Mouse (Mus musculus): ENCODE measurements around the gene Gm3095. TPM values are rescaled to one million over a fixed set of nuclear protein-coding genes. Genes with fewer than 3 reads are reported as not detected.
"Not testable (repeated sequence)": the region's sequence is repeated elsewhere in the genome, so short reads cannot be mapped to it uniquely, and the experiment has no call there.

Gm3095 gene
- polyA plus RNA-seq (2016; fragmentation: Nextera tagmentation; extraction: Ambion mirVana), result not detected in 2 replicates

DNA sequence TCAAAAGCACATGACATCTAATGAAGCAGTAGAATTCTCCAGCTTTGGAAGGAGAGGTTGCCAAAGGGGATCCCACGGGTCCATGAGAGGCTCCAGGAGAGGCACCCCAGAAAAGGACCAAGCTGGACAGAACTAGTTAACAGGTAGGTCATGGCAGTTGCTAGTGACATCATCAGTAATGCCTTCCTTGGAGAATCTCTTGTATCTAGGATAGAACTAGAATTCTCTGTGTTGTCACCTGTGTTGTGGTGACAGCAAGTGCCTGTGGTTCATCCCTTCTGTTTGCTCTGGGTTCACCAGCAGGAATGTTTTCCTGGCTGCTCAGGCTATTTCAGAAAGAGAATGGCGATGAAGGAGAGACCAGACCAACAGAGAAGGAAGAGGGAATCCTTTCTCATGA is at the start of gene Gm3095:
Gene Gm3095 (plus strand): TSS at position 301 of the 400 bp plus-strand sequence.
- H3K27me3 ChIP-seq; H3K36me3 ChIP-seq; ATAC-seq (ENCODE audit: insufficient number of reproducible peaks, insufficient read depth, low FRiP score, low TSS enrichment, low read depth); H3K9me3 ChIP-seq; H3K4me1 ChIP-seq (replicated peaks); H3K4me2 ChIP-seq; H3K27ac ChIP-seq; H3K4me3 ChIP-seq (replicated peaks); H3K9ac ChIP-seq (replicated peaks): not testable (repeated sequence)
- WGBS, result no CpG with 5 or more reads among the region's 2 CpGs

- H3K4me3 ChIP-seq (replicated peaks); H3K27me3 ChIP-seq; H3K4me2 ChIP-seq; H3K9me3 ChIP-seq; H3K9ac ChIP-seq (replicated peaks); H3K4me1 ChIP-seq (replicated peaks); H3K27ac ChIP-seq; H3K36me3 ChIP-seq; ATAC-seq (ENCODE audit: insufficient number of reproducible peaks, insufficient read depth, low FRiP score, low TSS enrichment, low read depth): not testable (repeated sequence)
- 82% methylated on average over 1 of the region's 2 CpGs for WGBS
Observed at GRCm38 (mm10) chr14:3931456-3931855, 31.9 kb upstream of the Gm3095 start, which contains the start of gene Gm3029. Gm3029 (plus strand) TSS chr14:3931756.

DNA sequence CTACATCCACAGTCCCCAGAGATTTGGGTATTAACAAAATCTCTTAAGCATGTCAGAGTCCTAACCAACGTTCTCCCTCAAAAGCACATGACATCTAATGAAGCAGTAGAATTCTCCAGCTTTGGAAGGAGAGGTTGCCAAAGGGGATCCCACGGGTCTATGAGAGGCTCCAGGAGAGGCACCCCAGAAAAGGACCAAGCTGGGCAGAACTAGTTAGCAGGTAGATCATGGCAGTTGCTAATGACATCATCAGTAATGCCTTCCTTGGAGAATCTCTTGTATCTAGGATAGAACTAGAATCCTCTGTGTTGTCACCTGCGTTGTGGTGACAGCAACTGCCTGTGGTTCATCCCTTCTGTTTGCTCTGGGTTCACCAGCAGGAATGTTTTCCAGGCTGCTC is 34.7 kb downstream of the Gm3095 start, which contains the start of gene Gm3099:
Gene Gm3099 (plus strand): TSS at position 301 of the 400 bp plus-strand sequence.
- WGBS, result 83% methylated on average over 1 of the region's 3 CpGs
- not testable (repeated sequence) for H3K27me3 ChIP-seq; H3K4me2 ChIP-seq; H3K9me3 ChIP-seq; H3K36me3 ChIP-seq; H3K27ac ChIP-seq; H3K9ac ChIP-seq (replicated peaks); H3K4me3 ChIP-seq (replicated peaks); H3K4me1 ChIP-seq (replicated peaks); ATAC-seq (ENCODE audit: insufficient number of reproducible peaks, insufficient read depth, low FRiP score, low TSS enrichment, low read depth)

Other genes starting within 250 kb of the Gm3095 start
- 0.23 and 0.45 TPM in 2 replicates for gene Gm3002, start 153.5 kb upstream of the Gm3095 start, polyA plus RNA-seq (2016; fragmentation: Nextera tagmentation; extraction: Ambion mirVana)
- not detected in 2 replicates for gene Gm3033, start 117.3 kb upstream of the Gm3095 start, polyA plus RNA-seq (2016; fragmentation: Nextera tagmentation; extraction: Ambion mirVana)
- gene Gm2916, start 79.4 kb upstream of the Gm3095 start, polyA plus RNA-seq (2016; fragmentation: Nextera tagmentation; extraction: Ambion mirVana), result 0.13 TPM in 1 of 2 replicates, not detected in the other
- gene Gm3029, start 31.8 kb upstream of the Gm3095 start, polyA plus RNA-seq (2016; fragmentation: Nextera tagmentation; extraction: Ambion mirVana), result not detected in 2 replicates
- not detected in 2 replicates for gene Gm3099, start 34.8 kb downstream of the Gm3095 start, polyA plus RNA-seq (2016; fragmentation: Nextera tagmentation; extraction: Ambion mirVana)
- 0.40 and 0.60 TPM in 2 replicates for gene Gm5796, start 60.4 kb downstream of the Gm3095 start, polyA plus RNA-seq (2016; fragmentation: Nextera tagmentation; extraction: Ambion mirVana)
- not detected in 2 replicates for gene Gm3115, start 120.6 kb downstream of the Gm3095 start, polyA plus RNA-seq (2016; fragmentation: Nextera tagmentation; extraction: Ambion mirVana)
- 0.78 and 1.2 TPM in 2 replicates for gene Gm8108, start 147.0 kb downstream of the Gm3095 start, polyA plus RNA-seq (2016; fragmentation: Nextera tagmentation; extraction: Ambion mirVana)
- gene Gm3127, start 201.5 kb downstream of the Gm3095 start, polyA plus RNA-seq (2016; fragmentation: Nextera tagmentation; extraction: Ambion mirVana), result not detected in 2 replicates
- 0.31 and 0.50 TPM in 2 replicates for gene Gm2974, start 219.0 kb downstream of the Gm3095 start, polyA plus RNA-seq (2016; fragmentation: Nextera tagmentation; extraction: Ambion mirVana)

All from limb, embryonic 12.5 days (tissue).